Mouse (Mus musculus) limb, embryonic 14.5 days (tissue): ENCODE results near the gene Ift27. TPM values are rescaled to one million over a fixed set of nuclear protein-coding genes. Genes with fewer than 3 reads are reported as not detected.
A peak's percentile ranks its signal among the peaks of the same experiment; 100 is the strongest.

Experiments
- ATAC-seq: fragments of 200-750 bp; cut with Nextera tagmentation; 2 replicates; pipeline ENCODE4 v1.8.0; 2017; ENCODE audit warnings: low read depth, moderate number of reproducible peaks, moderate TSS enrichment; ENCODE audit not compliant: low FRiP score
- DNase-seq: peaks from one replicate; pipeline ENCODE4 v3.0.0-alpha.2; 2015; ENCODE audit warnings: low spot score
- H3K27ac ChIP-seq: fragments of 300-500 bp; sonication (generic); replicated peaks from 2 replicates; pipeline ENCODE4 v1.5.1; 2014; ENCODE audit warnings: low read depth, mild to moderate bottlenecking, low read length, moderate library complexity, mixed read lengths
- H3K27me3 ChIP-seq: fragments of 300-500 bp; sonication (generic); 2 replicates; pipeline ENCODE4 v1.6.1; 2014; ENCODE audit warnings: low read length, mixed read lengths; ENCODE audit not compliant: control insufficient read depth, insufficient read depth
- H3K36me3 ChIP-seq: fragments of 300-500 bp; sonication (generic); 2 replicates; pipeline ENCODE4 v1.6.1; 2014; ENCODE audit warnings: mild to moderate bottlenecking, low read length, moderate library complexity, mixed read lengths; ENCODE audit not compliant: control insufficient read depth, insufficient read depth
- H3K4me1 ChIP-seq: fragments of 300-500 bp; sonication (generic); 2 replicates; pipeline ENCODE4 v1.6.1; 2014; ENCODE audit warnings: antibody characterized with exemption, low read length, mixed read lengths; ENCODE audit not compliant: control insufficient read depth, insufficient read depth
- H3K4me2 ChIP-seq: fragments of 300-500 bp; sonication (generic); replicated peaks from 2 replicates; pipeline ENCODE4 v1.6.1; 2014; ENCODE audit warnings: low read depth, mild to moderate bottlenecking, low read length, moderate library complexity; ENCODE audit not compliant: severe bottlenecking
- H3K4me3 ChIP-seq: fragments of 300-500 bp; sonication (generic); replicated peaks from 2 replicates; pipeline ENCODE4 v1.5.1; 2014; ENCODE audit warnings: low read length
- H3K9ac ChIP-seq: fragments of 300-500 bp; sonication (generic); 2 replicates; pipeline ENCODE4 v1.6.1; 2014; ENCODE audit warnings: mild to moderate bottlenecking, low read depth, low read length, moderate library complexity; ENCODE audit not compliant: severe bottlenecking
- H3K9me3 ChIP-seq: fragments of 300-500 bp; sonication (generic); 2 replicates; pipeline ENCODE4 v1.6.1; 2016; ENCODE audit warnings: low read length; ENCODE audit not compliant: control insufficient read depth
- POLR2A ChIP-seq: fragments of 200-500 bp; IDR thresholded peaks from 2 replicates; pipeline ENCODE4 v1.8.0; 2012; ENCODE audit warnings: inconsistent platforms, mild to moderate bottlenecking, moderate library complexity, borderline replicate concordance; ENCODE audit not compliant: insufficient read depth, insufficient read length; ENCODE audit errors: extremely low read depth
- WGBS: fragments of 180-500 bp; shearing (Covaris S2); extraction: QIAGEN DNeasy Blood & Tissue Kit; methylation state at CpG from one replicate; pipeline ENCODE4 v1.1.7; 2014; 5-methylcytosine and 5-hydroxymethylcytosine counted together
- polyA plus RNA-seq, 2 experiments: library from polyadenylated mRNA; depleted of rRNA in 1 of 2; stranded (reverse) in 1 of 2; unstranded in 1 of 2; fragments of >200 nt; fragmentation: Nextera tagmentation in 1 of 2; extraction: Ambion mirVana in 1 of 2; gene quantifications; 2 replicates each; pipeline versions ENCODE4 v1.2.1 to v1.2.3; 2012 to 2014

The Ift27 gene
- polyA plus RNA-seq (2012; rRNA removed) (44.4 and 45.3 TPM in 2 replicates), polyA plus RNA-seq (2014; fragmentation: Nextera tagmentation; extraction: Ambion mirVana) (98.1 and 102 TPM in 2 replicates)

GRCm38 (mm10) chr15:78173972-78174886 lies at the start of gene Ift27:
Gene Ift27 (minus strand): TSS chr15:78174107.
- DNase-seq (peak; percentile 100), ATAC-seq (peak; percentile 97)
- Histone ChIP-seq H3K9me3 (no peaks in the 10 kb centered on the region), H3K4me1 (peaks cover 12% of the 10 kb centered on the region; the same call in 1 of the 2 replicates), H3K27me3 (no peaks in the 10 kb centered on the region), H3K9ac (peak within 1 kb of the TSS; percentile 78), H3K27ac (peak within 1 kb of the TSS; percentile 43), H3K36me3 (no peaks in the 10 kb centered on the region), H3K4me2 (peak within 1 kb of the TSS; percentile 92), H3K4me3 (peak within 1 kb of the TSS; percentile 70)
- TF ChIP-seq POLR2A, result no peak; the same call in 1 of the 2 replicates
- WGBS, result 2% methylated on average over 40 of the region's 40 CpGs

DNA sequence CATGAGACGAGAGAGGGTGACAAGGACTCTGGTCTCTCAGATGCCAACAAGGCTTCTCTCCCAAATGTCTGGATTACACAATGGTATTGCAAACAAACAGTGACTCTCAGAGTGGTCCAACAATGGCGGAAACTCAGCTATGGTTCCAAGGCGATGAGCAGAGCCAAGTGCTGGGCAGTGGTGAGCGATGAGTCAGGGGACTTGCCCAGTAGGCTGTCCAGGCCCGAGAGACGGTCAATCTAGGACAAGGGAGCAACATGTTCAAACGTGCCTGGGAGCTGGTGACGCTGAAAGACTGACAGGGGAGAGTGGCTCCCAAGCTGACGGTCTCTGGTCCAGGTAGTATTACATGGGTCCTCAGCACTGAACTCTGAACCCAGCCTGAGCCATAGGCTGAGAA lies 41.4 kb upstream of the Ift27 start:
- Histone ChIP-seq H3K27ac (no peak overlapping the region), H3K27me3 (no peaks in the 10 kb centered on the region), H3K4me2 (no peak overlapping the region), H3K9me3 (no peaks in the 10 kb centered on the region), H3K36me3 (no peaks in the 10 kb centered on the region), H3K9ac (no peak overlapping the region), H3K4me1 (no peaks in the 10 kb centered on the region), H3K4me3 (no peak overlapping the region)
- DNase-seq (no peak), ATAC-seq (no peak)
- TF ChIP-seq POLR2A, result no peak
- WGBS, result 81% methylated on average over 9 of the region's 9 CpGs

GRCm38 (mm10) chr15:78211367-78211766 lies 37.5 kb upstream of the Ift27 start:
- DNase-seq (no peak), ATAC-seq (no peak)
- Histone ChIP-seq H3K4me1 (no peaks in the 10 kb centered on the region), H3K9ac (no peak overlapping the region), H3K36me3 (no peaks in the 10 kb centered on the region), H3K9me3 (0 out of 2 replicates have a peak, but pooled peaks cover 3% of the 10 kb centered on the region), H3K27ac (no peak overlapping the region), H3K4me3 (no peak overlapping the region), H3K4me2 (no peak overlapping the region), H3K27me3 (no peaks in the 10 kb centered on the region)
- no peak for TF ChIP-seq POLR2A
- WGBS, result 76% methylated on average over 8 of the region's 8 CpGs

DNA sequence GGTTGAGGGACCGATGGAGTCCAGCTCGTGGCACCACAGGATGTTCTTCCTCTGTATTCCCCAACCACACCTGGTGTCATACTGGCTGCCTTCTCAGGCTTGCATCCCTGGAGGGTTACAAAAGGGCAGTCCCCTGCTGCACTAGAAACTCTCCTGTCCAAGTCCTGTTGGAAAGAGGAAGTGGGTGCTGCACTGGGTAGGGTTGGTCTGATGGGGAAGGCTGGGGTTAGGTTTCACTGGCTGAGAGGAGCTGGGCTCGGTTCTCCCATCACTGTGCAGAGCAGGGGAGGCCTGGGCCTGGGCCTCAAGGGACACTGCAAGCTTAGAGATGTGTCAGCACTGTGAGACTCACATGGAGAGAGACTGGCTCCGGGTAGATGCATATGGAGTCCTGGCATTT lies 36.3 kb upstream of the Ift27 start:
- TF ChIP-seq POLR2A, result no peak
- 0 out of 2 replicates have a peak, but pooled peaks cover 3% of the 10 kb centered on the region for H3K9me3 ChIP-seq
- H3K4me3 ChIP-seq, result no peak overlapping the region
- ATAC-seq, result no peak
- no peaks in the 10 kb centered on the region for H3K4me1 ChIP-seq
- no peak overlapping the region for H3K4me2 ChIP-seq
- WGBS, result 83% methylated on average over 4 of the region's 4 CpGs
- H3K27me3 ChIP-seq, result peaks cover 8% of the 10 kb centered on the region; the same call in 1 of the 2 replicates
- no peak for DNase-seq
- no peak overlapping the region for H3K27ac ChIP-seq
- H3K36me3 ChIP-seq, result no peaks in the 10 kb centered on the region
- no peak overlapping the region for H3K9ac ChIP-seq

DNA sequence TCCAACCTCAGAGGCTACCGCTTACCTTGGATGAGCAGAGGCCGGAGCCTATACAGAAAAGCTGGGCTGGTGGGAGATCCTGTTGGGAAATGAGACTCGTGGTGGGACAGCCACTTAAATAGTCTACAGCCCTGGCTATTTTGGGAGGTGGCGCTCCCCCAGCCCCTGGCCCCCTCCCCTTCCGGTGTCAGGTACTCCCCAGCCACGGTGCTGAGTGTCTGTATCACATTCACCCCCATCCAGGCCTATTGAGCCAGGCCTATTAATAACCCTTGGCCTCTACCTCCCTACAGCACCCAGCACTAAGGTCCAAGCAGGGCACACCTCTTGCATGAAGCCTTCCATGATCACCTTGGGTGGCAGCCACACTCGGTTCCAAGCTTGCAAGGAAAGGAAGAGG lies 32.4 kb upstream of the Ift27 start, which contains the start of gene Pvalb:
Pvalb (minus strand) TSS at position 89 of the 400 bp plus-strand sequence.
- Histone ChIP-seq H3K9ac (no peak within 1 kb of the TSS), H3K4me1 (peaks cover 4% of the 10 kb centered on the region; the same call in 1 of the 2 replicates), H3K4me3 (no peak within 1 kb of the TSS), H3K4me2 (no peak within 1 kb of the TSS), H3K36me3 (no peaks in the 10 kb centered on the region), H3K9me3 (0 out of 2 replicates have a peak, but pooled peaks cover 3% of the 10 kb centered on the region), H3K27me3 (peaks cover 40% of the 10 kb centered on the region), H3K27ac (no peak within 1 kb of the TSS)
- TF ChIP-seq POLR2A, result no peak
- no peak for ATAC-seq
- DNase-seq, result no peak
- 79% methylated on average over 7 of the region's 7 CpGs for WGBS
